Comparison of ENCODE assay signal across 19 mouse cellular contexts in the genomic region with DNA sequence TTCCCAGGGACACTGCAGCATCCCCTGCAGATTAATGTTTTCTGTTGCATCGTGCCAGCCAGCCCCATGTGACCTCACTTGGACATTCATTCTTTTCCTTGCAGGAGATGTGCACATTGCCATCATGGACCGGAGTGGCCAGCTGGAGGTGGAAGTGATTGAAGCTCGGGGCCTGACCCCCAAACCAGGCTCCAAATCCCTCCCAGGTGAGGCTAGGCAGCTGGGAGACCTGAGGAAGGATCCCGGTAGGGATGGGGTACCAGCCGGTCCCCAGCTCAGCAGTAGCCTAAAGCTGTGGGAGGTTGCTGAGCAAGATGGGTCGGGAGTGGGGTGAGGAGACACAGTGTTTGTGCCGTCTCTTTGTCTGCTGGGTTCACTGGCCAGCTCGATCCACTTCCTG.
"Had no signal": no experiment of that assay in that cellular context is flagged by ENCODE, and none has a peak within 500 bp of the region (broad histone marks: within the 10 kb centered on the region; RNA-seq: fewer than 3 reads in every experiment).

No protein-coding gene starts in this region.

- DNase-seq: kidney, postnatal 25 days; layer of hippocampus, adult 9-11 months; liver, postnatal 0 days; lung, embryonic 14.5 days; right cerebral cortex, adult 18-20 months; right cerebral cortex, postnatal 14 days; right cerebral cortex, postnatal 4 days; thymus, adult 2 months; thymus, postnatal 25 days had no signal

- H3K4me2 ChIP-seq: liver, embryonic 11.5 days; lung, embryonic 14.5 days; midbrain, embryonic 12.5 days; midbrain, embryonic 15.5 days; neural tube, embryonic 12.5 days; neural tube, embryonic 15.5 days had no signal

- H3K4me3 ChIP-seq: layer of hippocampus, adult 2 months; midbrain, embryonic 12.5 days; midbrain, embryonic 15.5 days; neural tube, embryonic 12.5 days; neural tube, embryonic 15.5 days had no signal

- ATAC-seq: liver, postnatal 0 days; lung, postnatal 0 days; midbrain, embryonic 15.5 days had no signal

- H3K27ac ChIP-seq: kidney, postnatal 0 days; layer of hippocampus, adult 2 months; liver, embryonic 14.5 days; macrophage; midbrain, embryonic 12.5 days; midbrain, embryonic 15.5 days; neural tube, embryonic 12.5 days; neural tube, embryonic 15.5 days had no signal

- H3K27me3 ChIP-seq: neural tube, embryonic 15.5 days had no signal

- H3K9me3 ChIP-seq: midbrain, embryonic 12.5 days; midbrain, embryonic 15.5 days; neural tube, embryonic 12.5 days; neural tube, embryonic 15.5 days had no signal

- H3K9ac ChIP-seq: liver, embryonic 14.5 days; liver, postnatal 0 days; lung, embryonic 14.5 days; midbrain, embryonic 12.5 days; midbrain, embryonic 15.5 days; neural tube, embryonic 12.5 days; neural tube, embryonic 15.5 days had no signal

- H3K36me3 ChIP-seq: midbrain, embryonic 12.5 days; midbrain, embryonic 15.5 days; neural tube, embryonic 12.5 days had no signal
